Mouse (Mus musculus) C2C12 (cell line): Measurements from ENCODE around the gene Gm20518. TPM values are rescaled to one million over a fixed set of nuclear protein-coding genes. Genes with fewer than 3 reads are reported as not detected.
A peak's percentile ranks its signal among the peaks of the same experiment; 100 is the strongest.

Experiments used
- H3K27me3 ChIP-seq: one replicate; pipeline ENCODE4 v1.6.1; 2011; ENCODE audit not compliant: control insufficient read depth, insufficient read depth, insufficient read length
- H3K36me3 ChIP-seq: one replicate; pipeline ENCODE4 v1.6.1; 2011; ENCODE audit not compliant: control insufficient read depth, insufficient read depth
- H3K4me3 ChIP-seq: one replicate; pipeline ENCODE4 v1.5.1; 2011; ENCODE audit warnings: mild to moderate bottlenecking, control low read depth; ENCODE audit not compliant: poor library complexity, insufficient read depth, severe bottlenecking
- H3K79me2 ChIP-seq: one replicate; pipeline ENCODE4 v1.6.1; 2011; ENCODE audit not compliant: control insufficient read depth, insufficient read depth
- H3K79me3 ChIP-seq: one replicate; pipeline ENCODE4 v1.6.1; 2011; ENCODE audit warnings: low read depth, control low read depth
- H3ac ChIP-seq: one replicate; pipeline ENCODE3; 2011; ENCODE audit warnings: low read depth; ENCODE audit not compliant: control insufficient read depth, insufficient read length
- CEBPB ChIP-seq: IDR thresholded peaks from one replicate; pipeline ENCODE4 v1.6.1; 2011; ENCODE audit warnings: low read depth, mild to moderate bottlenecking, control low read depth, moderate library complexity
- CTCF ChIP-seq: IDR thresholded peaks from one replicate; pipeline ENCODE4 v1.5.1; 2011; ENCODE audit not compliant: control insufficient read depth, insufficient read depth, insufficient read length
- FOSL1 ChIP-seq: IDR thresholded peaks from one replicate; pipeline ENCODE4 v1.8.0; 2011; ENCODE audit warnings: mild to moderate bottlenecking, low read length; ENCODE audit not compliant: poor library complexity, insufficient read depth, severe bottlenecking
- MAX ChIP-seq: IDR thresholded peaks from one replicate; pipeline ENCODE4 v1.6.1; 2011; ENCODE audit warnings: mild to moderate bottlenecking, control low read depth
- MYOD1 ChIP-seq: IDR thresholded peaks from one replicate; pipeline ENCODE4 v1.6.1; 2011; ENCODE audit warnings: low read depth; ENCODE audit not compliant: control insufficient read depth, insufficient read length
- MYOG ChIP-seq: IDR thresholded peaks from one replicate; pipeline ENCODE4 v1.6.1; 2011; ENCODE audit not compliant: control insufficient read depth, insufficient read length; ENCODE audit errors: extremely low read depth
- USF1 ChIP-seq: IDR thresholded peaks from one replicate; pipeline ENCODE4 v1.6.1; 2011; ENCODE audit warnings: low read depth, mild to moderate bottlenecking, control low read depth, moderate library complexity
- polyA plus RNA-seq: library from polyadenylated mRNA; unstranded; fragments of >200 nt; fragmentation: generic; extraction: Trizol; gene quantifications from one replicate; pipeline ENCODE4 v1.2.1, GENCODE M21; 2012; ENCODE audit warnings: missing spikeins

Gene Gm20518
- polyA plus RNA-seq, 1 experiment = 0.06 TPM

GRCm38 (mm10) chr16:17802839-17803674, 88.4 kb downstream of the Gm20518 start:
- Histone ChIP-seq H3ac (no peak overlapping the region), H3K4me3 (no peak overlapping the region), H3K27me3 (no peaks in the 10 kb centered on the region), H3K36me3 (peaks cover 68% of the 10 kb centered on the region), H3K79me3 (peaks cover 53% of the 10 kb centered on the region), H3K79me2 (peaks cover 52% of the 10 kb centered on the region)
- TF ChIP-seq MYOG = no peak
- TF ChIP-seq MAX = no peak
- no peak for TF ChIP-seq FOSL1
- TF ChIP-seq CEBPB = no peak
- no peak for TF ChIP-seq USF1
- TF ChIP-seq CTCF = no peak
- no peak for TF ChIP-seq MYOD1

GRCm38 (mm10) chr16:17802456-17802838, 89.0 kb downstream of the Gm20518 start:
- Histone ChIP-seq H3K27me3 (no peaks in the 10 kb centered on the region), H3K4me3 (no peak overlapping the region), H3K36me3 (peaks cover 62% of the 10 kb centered on the region), H3K79me2 (peaks cover 58% of the 10 kb centered on the region), H3ac (no peak overlapping the region), H3K79me3 (peaks cover 57% of the 10 kb centered on the region)
- no peak for TF ChIP-seq MYOG
- no peak for TF ChIP-seq MAX
- TF ChIP-seq FOSL1 = no peak
- no peak for TF ChIP-seq USF1
- TF ChIP-seq MYOD1 = no peak
- no peak for TF ChIP-seq CTCF
- TF ChIP-seq CEBPB = no peak

- Histone ChIP-seq H3K4me3 (no peak overlapping the region), H3K79me2 (peaks cover 58% of the 10 kb centered on the region), H3K79me3 (peaks cover 57% of the 10 kb centered on the region), H3K27me3 (no peaks in the 10 kb centered on the region), H3K36me3 (peaks cover 58% of the 10 kb centered on the region), H3ac (no peak overlapping the region)
- TF ChIP-seq USF1 = no peak
- TF ChIP-seq CTCF = no peak
- no peak for TF ChIP-seq CEBPB
- TF ChIP-seq MYOD1 = no peak
- no peak for TF ChIP-seq FOSL1
- TF ChIP-seq MAX = no peak
- no peak for TF ChIP-seq MYOG
Measured at GRCm38 (mm10) chr16:17801777-17802455, 89.6 kb downstream of the Gm20518 start.

- no peak for TF ChIP-seq CTCF
- TF ChIP-seq USF1 = no peak
- no peak for TF ChIP-seq MAX
- TF ChIP-seq FOSL1 = no peak
- no peak for TF ChIP-seq MYOD1
- no peak for TF ChIP-seq MYOG
- TF ChIP-seq CEBPB = no peak
- Histone ChIP-seq H3ac (no peak overlapping the region), H3K4me3 (no peak overlapping the region), H3K79me3 (peaks cover 47% of the 10 kb centered on the region), H3K27me3 (no peaks in the 10 kb centered on the region), H3K36me3 (peaks cover 38% of the 10 kb centered on the region), H3K79me2 (peaks cover 58% of the 10 kb centered on the region)
Measured at GRCm38 (mm10) chr16:17799584-17799983, 91.9 kb downstream of the Gm20518 start.

GRCm38 (mm10) chr16:17798321-17799180, 92.9 kb downstream of the Gm20518 start:
- H3K27me3 ChIP-seq = no peaks in the 10 kb centered on the region
- peak overlapping the region; percentile 68 for H3K4me3 ChIP-seq
- TF ChIP-seq MAX (no peak), MYOG (no peak), USF1 (no peak), MYOD1 (no peak), FOSL1 (no peak), CEBPB (no peak), CTCF (no peak)
- H3K36me3 ChIP-seq = peaks cover 28% of the 10 kb centered on the region
- peaks cover 43% of the 10 kb centered on the region for H3K79me3 ChIP-seq
- peak overlapping the region; percentile 78 for H3ac ChIP-seq
- peaks cover 58% of the 10 kb centered on the region for H3K79me2 ChIP-seq
